1 mouse cellular context compared by ENCODE assay signal in the genomic region with DNA sequence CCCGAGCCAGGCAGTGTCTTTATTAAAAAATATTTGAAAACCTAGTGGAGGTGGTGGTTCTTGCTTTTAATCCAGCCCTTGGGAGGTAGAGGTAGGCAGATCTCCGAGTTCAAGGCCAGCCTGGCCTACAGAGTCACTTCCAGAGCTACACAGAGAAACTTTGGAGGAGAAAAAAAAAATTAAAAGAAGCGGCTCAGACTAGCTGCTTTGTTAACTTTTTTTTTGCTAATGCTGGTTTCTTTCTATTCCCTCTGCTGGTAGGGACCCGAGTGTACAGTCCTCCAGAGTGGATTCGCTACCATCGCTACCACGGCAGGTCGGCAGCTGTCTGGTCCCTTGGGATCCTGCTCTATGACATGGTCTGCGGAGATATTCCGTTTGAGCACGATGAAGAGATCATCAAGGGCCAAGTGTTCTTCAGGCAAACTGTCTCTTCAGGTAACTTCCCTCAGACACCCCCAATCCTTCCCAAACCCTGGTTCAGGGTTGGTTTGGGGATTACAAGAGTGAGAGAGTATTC.
TF ChIP-seq lines count a peak whose summit lies in the region.

No protein-coding gene starts in this region.

TF ChIP-seq in ES-E14, 5 proteins besides CTCF, POLR2A, EP300 and RAD21 (continued from another document):
- TF ChIP-seq CHD2 (IDR thresholded peaks at IDR 0.05; ENCODE audit: low read depth, low read length) (no peak), HCFC1 (IDR thresholded peaks at IDR 0.05; ENCODE audit: borderline replicate concordance, insufficient read depth, low read length) (no peak), MAFK (IDR thresholded peaks at IDR 0.05; ENCODE audit: insufficient read depth, low read depth, low read length) (no peak), ZNF384 (IDR thresholded peaks at IDR 0.05; ENCODE audit: low read depth, low read length) (no peak)
